Mouse (Mus musculus) Muller cell, postnatal 12 days (primary cell): ENCODE results near the gene Dgke.
A peak's percentile ranks its signal among the peaks of the same experiment; 100 is the strongest.

ENCODE experiments used
- DNase-seq: peaks from one replicate; pipeline ENCODE4 v3.0.0-alpha.2; 2015; ENCODE audit errors: inconsistent ontology term

The Dgke gene

GRCm38 (mm10) chr11:89038496-89038895, 28.2 kb downstream of the Dgke start:
- DNase-seq: peak; percentile 79

DNA sequence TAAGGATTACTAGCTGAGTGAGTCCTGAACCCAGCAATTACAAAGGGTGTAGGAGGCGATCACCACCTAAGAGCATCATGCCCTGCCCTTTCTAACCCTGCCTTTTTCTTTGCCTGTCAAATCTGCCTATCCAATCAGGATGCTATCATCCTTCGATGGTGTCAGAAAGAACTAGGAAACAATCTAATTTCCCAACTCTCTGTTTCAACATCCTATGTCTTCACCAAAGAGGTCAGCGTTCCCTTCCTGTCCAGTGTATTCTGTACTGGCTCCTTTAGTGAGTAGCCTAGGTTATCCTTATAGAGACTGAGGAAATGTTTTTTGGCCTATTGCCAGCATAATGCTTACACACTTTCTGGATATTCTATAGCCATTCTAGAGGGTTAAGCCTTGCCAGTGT, 31.1 kb downstream of the Dgke start:
- no peak for DNase-seq

GRCm38 (mm10) chr11:89034592-89034991, 32.1 kb downstream of the Dgke start:
- no peak for DNase-seq

DNA sequence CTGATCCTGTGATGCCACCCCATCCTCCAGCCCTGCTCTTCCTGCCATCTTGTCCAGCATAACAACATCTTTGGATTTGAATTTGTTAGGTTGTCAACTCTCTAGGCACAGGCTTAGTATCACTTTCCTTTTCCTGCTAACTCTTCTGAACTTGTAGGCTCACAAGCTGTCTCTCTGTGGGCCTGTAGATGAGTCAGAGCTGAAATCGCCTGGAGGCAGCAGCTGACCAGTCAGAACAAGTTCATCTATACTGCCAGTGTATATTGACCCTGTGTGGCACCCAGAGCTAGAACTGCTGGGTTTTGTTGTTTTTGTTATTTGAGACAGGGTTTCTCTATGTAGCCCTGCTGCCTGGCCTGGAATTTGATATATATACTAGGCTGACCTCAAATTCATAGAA, 35.5 kb downstream of the Dgke start:
- DNase-seq: peak; percentile 33

GRCm38 (mm10) chr11:89030552-89030951, 36.1 kb downstream of the Dgke start:
- DNase-seq: no peak

GRCm38 (mm10) chr11:89028871-89029405, 37.7 kb downstream of the Dgke start:
- DNase-seq: no peak

GRCm38 (mm10) chr11:89027955-89028361, 38.7 kb downstream of the Dgke start:
- no peak for DNase-seq

DNA sequence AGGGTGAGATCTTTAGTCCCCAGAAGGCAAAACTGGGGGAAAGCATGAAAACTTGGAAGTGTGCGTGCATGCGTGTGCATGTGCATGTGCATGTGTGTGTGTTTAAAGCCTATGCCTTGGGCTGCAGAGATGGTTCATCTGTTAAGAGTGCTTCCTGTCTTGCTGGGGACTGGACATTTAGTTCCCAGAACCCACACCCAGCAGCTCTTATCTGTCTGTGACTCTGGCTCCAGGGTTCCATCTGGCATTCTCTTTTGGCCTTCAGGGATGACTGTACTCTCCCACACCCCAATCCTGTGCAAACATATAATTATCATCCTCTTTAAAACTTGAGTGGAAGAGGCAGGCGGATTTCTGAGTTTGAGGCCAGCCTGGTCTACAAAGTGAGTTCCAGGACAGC, 40.5 kb downstream of the Dgke start:
- DNase-seq: no peak

- DNase-seq: no peak
These were observed 41.0 kb downstream of the Dgke start for GRCm38 (mm10) chr11:89025603-89026002.

- DNase-seq: peak; percentile 43
These were observed 42.3 kb downstream of the Dgke start for GRCm38 (mm10) chr11:89024181-89024881.

DNA sequence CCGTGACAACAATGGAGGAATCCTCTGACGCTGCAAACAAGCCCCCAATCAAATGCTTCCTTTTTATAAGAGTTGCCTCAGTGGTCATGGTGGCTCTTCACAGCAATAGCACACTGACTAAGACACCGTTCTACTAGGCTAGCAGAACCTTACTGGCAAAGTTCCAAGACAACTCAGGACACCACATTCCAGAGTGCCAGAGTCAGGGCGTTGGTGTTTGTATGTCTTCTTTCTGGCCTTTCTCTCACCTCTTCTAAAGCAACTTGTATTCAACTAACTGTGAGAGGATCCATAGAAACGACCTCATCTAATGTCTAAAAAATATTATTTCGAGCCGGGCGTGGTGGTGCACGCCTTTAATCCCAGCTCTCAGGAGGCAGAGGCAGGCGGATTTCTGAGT, 43.2 kb downstream of the Dgke start:
- DNase-seq: peak; percentile 36

GRCm38 (mm10) chr11:89022120-89022731, 44.4 kb downstream of the Dgke start:
- DNase-seq: no peak

DNA sequence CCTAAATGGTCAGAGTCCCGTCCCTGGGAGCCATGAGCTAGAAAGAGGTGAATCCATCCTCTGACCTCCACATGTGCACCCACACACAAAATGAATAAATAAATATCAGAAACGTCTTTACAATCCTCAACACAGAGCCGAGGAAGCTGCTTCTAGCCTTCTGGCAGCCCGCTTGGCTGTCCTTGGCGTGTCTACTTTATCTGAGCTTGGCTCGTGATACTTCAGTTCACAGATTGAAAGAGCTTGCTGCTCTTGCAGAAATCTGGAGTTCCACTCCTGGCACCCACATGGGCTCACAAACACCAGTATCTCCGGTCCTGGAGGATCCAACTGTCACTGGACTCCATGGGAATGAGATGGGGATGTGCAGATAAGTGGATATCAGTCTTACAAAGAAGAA, 45.0 kb downstream of the Dgke start:
- no peak for DNase-seq

DNA sequence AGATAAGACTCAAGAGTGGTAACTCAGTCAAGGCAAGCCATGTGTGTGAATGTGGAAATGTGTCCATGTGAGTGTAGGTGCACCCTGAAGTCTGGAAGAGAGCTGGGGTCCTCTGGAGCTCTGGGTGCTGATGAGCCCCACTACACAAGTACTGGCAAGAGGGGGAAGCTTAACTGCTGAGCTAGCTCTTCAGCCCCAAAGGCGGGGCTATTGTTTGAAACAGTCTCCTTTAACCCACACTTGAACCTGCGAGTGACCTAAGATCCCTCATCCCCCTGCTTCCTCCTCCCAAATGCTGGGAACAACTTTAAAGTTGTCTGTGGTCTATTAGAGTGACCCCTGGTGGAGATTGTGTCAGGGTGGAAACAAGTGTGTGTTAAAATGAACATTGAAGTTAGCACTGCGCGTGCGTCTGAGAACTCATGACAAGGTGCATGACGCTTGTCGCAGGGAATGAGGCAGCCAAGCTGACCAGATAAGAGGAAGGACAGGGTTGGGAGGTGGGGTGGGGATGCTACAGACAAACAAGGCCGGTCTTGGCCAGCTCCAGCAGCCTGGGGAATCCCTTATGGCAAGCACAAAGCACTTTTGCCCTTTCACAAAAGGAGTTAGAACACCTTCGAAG, 45.9 kb downstream of the Dgke start:
- no peak for DNase-seq

DNA sequence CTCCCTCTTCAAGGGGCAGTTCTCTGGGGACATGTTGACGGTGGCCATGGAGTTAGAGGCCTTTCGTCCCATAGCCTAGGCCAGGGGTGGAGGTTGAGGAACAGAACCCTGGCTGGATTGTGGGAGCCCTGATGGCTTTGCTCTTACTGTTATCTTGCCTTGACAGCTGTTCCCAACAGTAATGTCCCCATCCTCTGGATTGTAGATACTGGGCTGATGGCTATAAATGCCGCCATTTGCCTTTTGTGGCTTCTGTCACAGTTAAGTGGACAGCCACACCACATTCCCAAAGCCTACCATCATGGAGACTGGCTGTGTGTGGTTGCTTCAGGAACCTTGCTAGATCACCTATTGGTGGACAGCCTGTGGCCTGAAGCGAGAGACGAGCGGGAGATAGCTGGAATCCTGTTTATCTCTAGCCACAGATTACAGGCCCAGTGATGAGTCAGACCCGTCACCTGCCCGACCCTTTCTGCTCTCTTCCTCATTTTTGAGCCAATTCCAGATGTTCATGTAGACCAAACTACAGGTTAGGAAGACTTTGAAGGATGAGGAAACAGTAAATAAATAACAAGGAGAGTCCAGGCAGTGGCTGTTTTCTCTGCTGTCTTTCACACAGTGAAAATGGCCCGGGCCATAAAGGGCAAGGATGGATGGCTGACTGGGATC, 49.0 kb downstream of the Dgke start:
- no peak for DNase-seq

- DNase-seq: no peak
These were observed 54.4 kb downstream of the Dgke start for GRCm38 (mm10) chr11:89012241-89012640.

- no peak for DNase-seq
These were observed 57.2 kb downstream of the Dgke start for GRCm38 (mm10) chr11:89009496-89009895.

- no peak for DNase-seq
These were observed 57.6 kb downstream of the Dgke start for GRCm38 (mm10) chr11:89009066-89009465.

DNA sequence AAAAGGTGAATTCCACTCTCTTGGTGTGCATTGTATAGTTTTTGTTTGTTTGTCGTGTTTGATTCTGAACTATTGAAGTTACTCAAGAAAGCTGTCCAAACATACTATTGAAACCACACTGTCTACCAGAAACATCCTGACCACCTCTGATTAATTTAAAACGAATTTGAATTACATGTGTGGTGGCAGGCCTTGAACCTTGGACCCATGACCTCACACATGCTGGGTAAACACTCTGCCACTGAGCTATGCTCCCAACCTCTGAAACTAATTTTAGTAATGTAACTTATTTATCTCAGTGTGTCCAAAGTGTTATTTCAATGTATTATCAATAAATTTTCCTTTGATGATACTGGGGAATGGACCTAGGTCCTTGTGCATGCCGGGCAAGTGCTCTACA, 59.1 kb downstream of the Dgke start:
- DNase-seq: no peak

DNA sequence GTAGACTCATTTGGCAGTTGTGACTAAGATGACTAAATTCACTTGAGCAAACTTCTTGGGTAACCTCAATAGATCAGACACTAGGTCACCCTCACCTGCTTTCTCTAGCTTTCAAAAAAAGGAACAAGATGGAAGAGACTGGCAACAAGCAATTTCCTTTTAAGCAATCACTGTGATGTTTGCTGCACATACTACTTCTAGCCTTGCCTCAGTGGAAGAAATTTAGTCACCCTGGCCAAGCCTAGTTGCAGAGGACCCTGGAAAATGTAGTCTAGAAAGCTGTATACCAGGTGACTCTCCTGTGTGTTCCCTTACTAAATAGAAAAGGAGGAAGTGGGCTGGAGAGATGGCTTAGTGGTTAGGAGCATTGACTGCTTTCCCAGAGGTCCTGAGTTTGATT, 60.2 kb downstream of the Dgke start:
- no peak for DNase-seq

DNA sequence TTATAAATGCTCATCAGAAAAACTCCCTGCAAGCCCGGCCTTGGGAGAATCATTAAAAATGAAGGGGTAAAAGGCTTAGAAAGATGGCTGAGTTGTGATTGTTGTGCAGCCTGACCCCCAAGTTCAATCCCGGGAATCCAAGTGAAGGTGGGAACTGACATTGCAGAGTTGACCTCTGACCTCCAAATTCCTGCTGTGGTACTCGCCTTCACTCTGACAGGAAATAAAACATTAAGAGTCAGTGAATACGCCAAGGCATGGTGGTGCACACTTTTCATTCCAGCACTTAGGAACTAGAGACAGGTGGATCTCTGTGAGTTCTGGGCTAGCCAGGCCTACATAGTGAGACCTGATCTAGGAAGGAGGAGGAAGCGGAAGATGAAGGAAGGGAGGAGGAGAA, 61.2 kb downstream of the Dgke start:
- DNase-seq: no peak

- no peak for DNase-seq
These were observed 62.9 kb downstream of the Dgke start for GRCm38 (mm10) chr11:89003726-89004125.
